Mouse (Mus musculus) lung, postnatal 36 days (tissue): ENCODE data around the gene Trem3.

Source experiments
- DNase-seq: peaks from one replicate; pipeline ENCODE4 v3.0.0; 2022; ENCODE audit warnings: mixed read lengths

Gene Trem3

DNA sequence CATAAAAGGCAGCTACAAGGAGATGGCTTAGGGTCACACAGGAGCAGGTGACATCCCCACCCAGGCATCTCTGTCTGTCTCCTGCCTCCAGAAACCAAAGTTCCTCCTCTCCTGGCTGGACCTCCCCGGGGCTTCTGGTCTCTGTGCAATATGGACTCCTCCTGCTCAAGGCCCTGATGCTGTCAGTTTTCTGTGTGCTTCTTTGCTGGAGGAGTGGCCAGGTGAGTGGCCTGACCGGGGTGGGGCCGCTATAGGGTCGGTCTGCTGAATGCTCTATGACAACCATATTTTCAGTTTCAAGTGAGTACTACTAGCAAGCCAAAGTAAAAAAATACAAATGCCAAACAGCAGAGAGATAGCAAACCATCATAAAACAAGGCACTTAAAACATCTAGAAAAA is 25.0 kb downstream of the Trem3 start:
- no peak for DNase-seq

GRCm38 (mm10) chr17:48274098-48274497 is 26.5 kb downstream of the Trem3 start:
- no peak for DNase-seq

GRCm38 (mm10) chr17:48274885-48275284 is 27.3 kb downstream of the Trem3 start:
- DNase-seq, result peak; percentile 91

- no peak for DNase-seq
These were observed 28.2 kb downstream of the Trem3 start for GRCm38 (mm10) chr17:48275736-48276135.

DNA sequence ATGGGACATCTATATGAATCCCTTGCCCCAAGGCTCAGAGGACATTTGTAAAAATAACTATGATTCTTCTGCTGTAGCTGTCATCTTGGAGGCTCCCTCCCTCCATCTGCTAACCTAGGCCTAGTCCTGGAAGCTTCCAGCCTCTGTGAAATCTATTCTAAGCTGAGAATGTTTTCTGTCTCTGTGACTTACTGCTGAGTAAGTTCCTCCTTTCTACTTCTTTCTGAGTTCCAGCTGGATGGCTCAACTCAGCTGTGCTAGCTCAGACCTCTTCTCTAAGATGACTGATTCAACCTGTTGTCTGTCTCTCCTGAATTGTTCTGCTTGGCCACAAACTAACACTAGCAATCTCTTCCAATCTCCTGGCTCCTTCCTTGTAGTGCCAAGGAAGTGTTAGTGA is 30.8 kb downstream of the Trem3 start:
- DNase-seq, result no peak

DNA sequence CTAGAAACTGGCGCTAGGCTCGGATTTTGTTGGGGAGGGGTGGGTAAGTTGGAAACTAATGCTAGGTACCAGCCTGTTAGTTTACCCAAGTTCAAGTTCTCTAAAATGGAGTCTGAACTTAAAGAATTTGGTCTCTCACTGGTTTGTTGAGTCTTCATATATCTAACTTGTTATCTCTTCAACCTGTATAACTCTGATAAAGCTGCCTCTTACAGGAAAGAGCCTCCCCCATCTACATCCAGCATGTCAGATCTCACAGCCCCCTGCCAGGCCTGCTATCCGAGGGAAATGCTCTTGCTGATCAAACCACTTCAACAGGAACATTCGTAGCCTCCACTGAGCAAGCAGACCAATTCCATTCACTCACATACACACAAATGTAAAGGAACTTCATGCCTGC is 31.4 kb downstream of the Trem3 start:
- DNase-seq, result no peak

DNA sequence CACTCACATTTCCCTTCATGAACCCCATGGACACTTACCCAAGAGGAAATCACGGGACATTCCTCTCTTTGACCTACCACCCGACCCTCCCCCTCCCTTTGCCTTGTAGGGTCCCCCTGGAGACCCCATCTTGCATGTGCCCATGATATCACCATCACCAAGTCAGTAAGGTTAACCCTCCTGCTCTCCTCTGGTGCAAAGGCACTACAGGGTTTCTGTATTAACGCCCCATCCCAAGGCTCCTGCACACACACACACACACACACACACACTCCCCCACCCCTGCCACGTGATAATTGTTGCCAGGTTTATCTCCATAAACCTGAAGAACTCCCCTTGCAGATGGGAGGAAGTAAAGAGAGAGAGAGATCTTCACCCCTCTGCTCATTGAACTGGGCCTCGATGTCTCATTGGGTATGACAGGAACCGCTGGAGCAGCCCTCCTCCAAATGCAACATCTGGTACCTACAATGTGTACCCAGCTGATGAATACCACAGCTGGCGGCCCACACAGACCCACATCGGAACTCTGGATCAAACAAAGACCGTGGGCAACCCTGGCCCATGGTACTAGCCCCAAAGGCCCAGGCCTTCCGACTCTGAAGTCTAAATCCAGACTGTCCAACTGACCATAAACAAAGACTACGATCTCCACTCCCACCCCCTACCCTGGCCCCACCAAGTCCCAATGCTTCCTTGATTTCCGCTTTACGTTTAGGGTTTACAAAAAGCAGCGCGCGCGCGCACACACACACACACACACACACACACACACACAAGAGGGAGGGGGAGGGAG is 33.6 kb downstream of the Trem3 start:
- no peak for DNase-seq

GRCm38 (mm10) chr17:48281739-48282085 is 34.1 kb downstream of the Trem3 start:
- no peak for DNase-seq

- no peak for DNase-seq
These were observed 39.2 kb downstream of the Trem3 start for GRCm38 (mm10) chr17:48286765-48287164.

DNA sequence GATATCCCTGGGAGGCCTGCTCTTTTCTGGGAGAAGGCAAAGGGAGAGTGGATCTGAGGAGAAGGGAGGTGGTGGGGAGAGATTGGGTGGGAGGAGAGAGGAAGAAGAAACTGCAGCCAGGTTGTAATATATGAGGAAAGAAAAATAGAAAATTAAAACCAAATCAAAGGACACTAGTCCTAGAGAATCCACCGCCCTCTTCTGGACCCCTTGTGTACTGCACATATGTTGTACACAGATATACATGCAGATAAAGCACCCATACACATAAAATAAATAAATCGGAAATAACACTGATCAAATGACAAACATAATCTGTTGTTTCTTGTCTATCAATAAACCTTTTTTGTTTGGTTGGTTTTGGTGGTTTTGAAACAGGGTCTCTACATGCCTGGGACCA is 39.7 kb downstream of the Trem3 start:
- peak; percentile 37 for DNase-seq

DNA sequence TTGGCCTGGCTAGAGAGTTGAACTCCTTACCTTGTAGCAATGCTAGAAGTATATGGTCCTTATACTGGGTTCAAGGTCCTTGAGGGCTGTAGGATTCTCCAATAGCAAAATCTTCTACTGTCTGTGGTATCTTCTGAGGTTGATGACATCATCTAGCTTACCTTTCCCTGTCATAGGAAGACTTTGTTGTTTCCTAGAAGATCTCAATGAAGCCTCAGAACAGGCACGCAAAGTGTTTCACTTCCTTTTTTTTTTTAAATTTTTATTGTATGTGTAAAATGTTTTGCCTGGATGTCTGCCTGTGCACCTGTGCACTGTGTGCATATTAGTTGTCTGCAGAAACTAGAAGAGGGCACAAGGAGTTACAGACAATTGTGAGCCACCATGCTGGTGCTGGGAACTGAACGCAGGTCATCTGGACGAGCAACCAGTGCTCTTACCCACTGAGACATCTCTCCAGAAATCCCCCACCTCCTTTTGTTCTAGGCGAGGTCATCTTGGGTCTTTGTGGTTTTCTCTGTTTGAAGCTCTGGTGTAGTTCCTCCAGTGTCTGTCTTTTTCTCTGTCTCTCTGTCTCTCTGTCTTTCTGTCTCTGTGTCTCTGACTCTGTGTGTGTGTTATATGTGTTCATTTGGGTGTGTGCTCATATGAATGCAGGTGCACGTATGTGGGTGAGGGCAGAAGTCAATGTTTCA is 46.1 kb downstream of the Trem3 start:
- no peak for DNase-seq

- DNase-seq, result no peak
These were observed 51.6 kb downstream of the Trem3 start, which contains the start of gene Treml2 for GRCm38 (mm10) chr17:48299203-48299602. Treml2 (plus strand) TSS chr17:48299498.

- DNase-seq, result no peak
These were observed 52.2 kb downstream of the Trem3 start for GRCm38 (mm10) chr17:48299756-48300155.

GRCm38 (mm10) chr17:48300199-48300598 is 52.6 kb downstream of the Trem3 start:
- DNase-seq, result peak; percentile 39

- DNase-seq, result peak; percentile 37
These were observed 53.3 kb downstream of the Trem3 start for GRCm38 (mm10) chr17:48300861-48301260.

GRCm38 (mm10) chr17:48301792-48302191 is 54.2 kb downstream of the Trem3 start:
- DNase-seq, result no peak
